Mouse (Mus musculus) right cerebral cortex, adult 18-20 months (tissue): Measurements from ENCODE around the gene Psapl1.
"Not testable (repeated sequence)": the region's sequence is repeated elsewhere in the genome, so short reads cannot be mapped to it uniquely, and the experiment has no call there.

Source experiments
- DNase-seq: peaks from one replicate; pipeline ENCODE4 v3.0.0; 2022; ENCODE audit warnings: mixed read lengths

Gene Psapl1

GRCm38 (mm10) chr5:36205397-36205796 is 1.6 kb downstream of the Psapl1 start:
- DNase-seq: no peak

DNA sequence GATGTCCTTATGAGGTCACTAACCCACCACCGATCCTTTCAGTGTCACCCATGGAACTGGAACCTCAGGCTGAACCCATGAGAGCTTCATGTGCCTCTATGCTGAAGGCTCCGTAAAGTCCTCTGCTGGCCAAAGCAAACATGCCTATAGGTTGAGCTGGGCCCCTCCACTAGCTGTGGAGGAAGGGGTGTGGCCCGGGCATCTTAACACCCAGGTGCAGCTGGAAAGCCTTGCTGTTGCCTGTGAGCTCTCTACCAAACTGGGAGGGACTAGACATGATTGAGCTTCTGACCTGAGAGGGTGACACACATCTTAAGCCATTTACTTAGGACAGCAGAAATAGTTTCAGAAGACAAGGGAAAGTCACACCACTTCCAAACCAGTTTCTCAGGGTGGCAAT is 5.0 kb downstream of the Psapl1 start:
- no peak for DNase-seq

DNA sequence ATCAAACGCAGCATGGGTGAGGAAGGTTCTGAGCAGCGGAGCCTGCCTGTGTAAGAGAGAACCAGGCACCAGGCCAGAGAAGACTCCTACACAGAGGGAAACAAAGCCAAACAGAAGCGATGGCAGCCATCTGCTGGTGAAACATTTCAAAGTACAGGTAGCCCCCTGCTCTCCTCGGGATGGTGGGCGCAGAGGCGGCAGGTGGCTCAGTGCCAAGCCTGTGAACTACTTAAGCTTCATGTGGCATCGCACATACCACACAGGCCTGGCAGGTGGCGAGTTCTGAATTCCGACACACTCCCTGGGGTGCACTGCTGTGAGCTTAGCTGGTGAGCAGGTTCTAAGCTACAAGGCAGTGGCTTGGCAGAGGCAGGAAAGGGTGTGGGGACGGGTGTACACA is 9.5 kb downstream of the Psapl1 start:
- peak; percentile 94 for DNase-seq

- DNase-seq: no peak
Measured at GRCm38 (mm10) chr5:36220105-36220504, 16.3 kb downstream of the Psapl1 start.

GRCm38 (mm10) chr5:36220626-36221025 is 16.8 kb downstream of the Psapl1 start:
- no peak for DNase-seq

DNA sequence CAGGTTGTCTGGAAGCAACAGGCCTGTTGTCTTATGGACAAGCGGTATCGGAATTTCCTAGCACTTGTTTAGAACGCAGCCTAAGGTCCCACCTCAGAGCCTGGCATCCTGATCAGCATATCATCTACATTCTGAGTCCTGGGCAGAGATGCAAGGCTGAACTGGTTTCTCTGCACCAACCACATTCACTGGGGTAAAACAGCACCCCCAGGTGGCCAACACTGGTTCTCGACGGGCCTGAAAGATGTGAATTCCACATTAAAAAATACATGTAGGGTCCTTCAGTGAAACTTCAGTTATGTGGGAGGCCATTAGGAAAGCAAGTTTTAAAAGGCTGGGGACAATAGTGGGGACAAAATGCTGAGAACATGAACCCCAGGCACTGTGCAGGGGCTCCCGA is 20.0 kb downstream of the Psapl1 start:
- peak; percentile 66 for DNase-seq

- DNase-seq: no peak
Measured at GRCm38 (mm10) chr5:36225855-36226254, 22.0 kb downstream of the Psapl1 start.

DNA sequence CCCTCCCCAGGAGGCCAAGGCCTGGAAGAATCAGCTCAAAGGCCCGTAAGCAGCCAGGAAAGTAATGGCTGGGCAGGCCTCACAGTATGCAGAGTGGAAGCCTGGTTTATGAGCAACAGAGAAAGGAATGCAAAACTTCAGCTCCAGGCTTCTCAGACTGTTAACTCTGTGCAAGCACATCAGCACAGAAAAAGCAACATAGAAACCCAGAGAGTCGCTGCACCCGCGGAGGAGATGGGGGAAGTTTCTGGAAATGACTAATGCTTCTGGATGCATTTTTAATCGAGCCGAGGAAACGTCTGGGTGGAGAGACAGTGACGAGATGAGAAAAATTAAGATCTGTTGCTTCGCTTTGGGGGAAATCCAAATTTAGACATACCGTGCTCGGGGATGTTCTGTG is 22.5 kb downstream of the Psapl1 start:
- DNase-seq: peak; percentile 83

- DNase-seq: no peak
Measured at GRCm38 (mm10) chr5:36228405-36229370, 24.9 kb downstream of the Psapl1 start.

- DNase-seq: no peak
Measured at GRCm38 (mm10) chr5:36230301-36230780, 26.5 kb downstream of the Psapl1 start.

DNA sequence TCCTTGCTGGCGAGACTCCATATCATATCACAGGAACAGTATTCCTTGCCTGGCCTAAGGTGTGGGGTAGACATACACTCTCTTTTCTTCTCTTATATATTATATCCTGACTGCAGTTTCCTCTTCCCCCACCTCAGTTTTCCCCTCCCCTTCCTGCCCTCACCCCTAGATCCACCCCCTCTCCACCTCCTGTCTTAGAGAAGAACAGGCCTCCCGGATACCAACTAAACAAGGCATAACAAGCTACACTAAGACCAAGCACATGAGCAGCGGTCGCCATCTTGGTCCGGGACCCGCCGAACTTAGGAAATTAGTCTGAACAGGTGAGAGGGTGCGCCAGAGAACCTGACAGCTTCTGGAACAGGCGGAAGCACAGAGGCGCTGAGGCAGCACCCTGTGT is 33.7 kb downstream of the Psapl1 start:
- DNase-seq: not testable (repeated sequence)

DNA sequence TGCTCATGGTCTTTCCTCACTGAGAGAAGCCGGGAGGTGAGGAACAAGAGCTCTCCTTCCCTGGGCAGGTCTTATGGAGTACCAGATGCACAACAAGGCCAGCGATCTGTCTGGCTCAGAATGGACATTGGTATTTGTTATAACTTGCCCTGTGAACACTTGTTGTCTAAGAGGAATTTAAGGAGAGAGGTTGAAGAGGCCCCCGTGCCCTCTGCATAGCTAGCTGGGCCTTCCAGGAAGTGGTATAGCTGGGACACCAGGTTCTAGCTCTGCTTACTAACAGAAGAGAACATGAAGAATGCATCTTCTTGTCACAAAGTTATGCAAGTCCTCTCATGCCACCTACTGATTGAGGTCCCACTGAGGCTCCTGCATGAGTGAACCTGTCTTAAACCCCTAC is 44.2 kb downstream of the Psapl1 start:
- DNase-seq: no peak

GRCm38 (mm10) chr5:36252746-36253504 is 49.1 kb downstream of the Psapl1 start:
- no peak for DNase-seq

DNA sequence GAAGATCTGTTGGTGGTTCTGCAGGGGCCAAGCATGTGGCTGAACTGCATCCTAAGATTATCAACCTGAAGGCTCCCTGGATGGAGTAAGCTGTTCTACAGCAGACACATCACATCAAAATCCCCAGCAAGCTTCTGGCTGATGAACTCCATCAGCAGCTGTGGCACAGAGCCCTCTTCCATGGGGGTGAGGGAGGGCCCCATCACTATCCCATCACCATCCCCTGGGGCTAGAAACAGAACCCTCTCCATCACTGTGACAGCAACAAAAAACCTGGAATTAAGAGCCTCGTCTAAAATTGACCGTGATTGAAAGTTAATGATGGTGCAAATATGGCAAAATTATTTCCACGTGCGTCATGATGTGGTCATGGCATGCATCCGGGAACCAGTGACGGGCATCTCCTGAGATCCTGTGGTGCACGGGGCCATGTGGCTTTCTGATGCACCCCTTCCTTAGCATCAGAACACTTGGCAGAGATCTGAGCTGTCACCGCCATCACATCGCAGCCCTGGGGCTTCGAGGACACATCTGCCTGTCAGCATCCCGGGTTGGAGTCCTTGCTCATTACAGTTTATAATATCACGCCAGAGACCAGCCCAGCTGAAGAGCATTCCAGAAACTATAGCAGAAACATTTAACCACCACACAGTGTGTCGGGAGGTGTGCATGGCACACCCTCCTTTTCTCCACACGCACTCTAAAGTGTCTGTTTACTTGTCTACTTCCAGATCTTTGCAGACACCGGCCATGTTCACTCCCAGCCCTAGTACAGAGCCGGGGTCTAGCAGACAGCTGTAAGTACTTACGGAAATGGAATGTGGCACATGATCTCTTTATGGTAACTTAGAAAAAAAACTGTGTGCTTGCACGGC is 51.1 kb downstream of the Psapl1 start:
- no peak for DNase-seq
